Mouse (Mus musculus): ENCODE measurements at regions not wholly inside any gene's neighbourhood (a gene's known extent, or its start where the extent isn't known, plus 50 kb on each side); places are given as distances from the start of the nearest gene placed in this dataset.

DNA sequence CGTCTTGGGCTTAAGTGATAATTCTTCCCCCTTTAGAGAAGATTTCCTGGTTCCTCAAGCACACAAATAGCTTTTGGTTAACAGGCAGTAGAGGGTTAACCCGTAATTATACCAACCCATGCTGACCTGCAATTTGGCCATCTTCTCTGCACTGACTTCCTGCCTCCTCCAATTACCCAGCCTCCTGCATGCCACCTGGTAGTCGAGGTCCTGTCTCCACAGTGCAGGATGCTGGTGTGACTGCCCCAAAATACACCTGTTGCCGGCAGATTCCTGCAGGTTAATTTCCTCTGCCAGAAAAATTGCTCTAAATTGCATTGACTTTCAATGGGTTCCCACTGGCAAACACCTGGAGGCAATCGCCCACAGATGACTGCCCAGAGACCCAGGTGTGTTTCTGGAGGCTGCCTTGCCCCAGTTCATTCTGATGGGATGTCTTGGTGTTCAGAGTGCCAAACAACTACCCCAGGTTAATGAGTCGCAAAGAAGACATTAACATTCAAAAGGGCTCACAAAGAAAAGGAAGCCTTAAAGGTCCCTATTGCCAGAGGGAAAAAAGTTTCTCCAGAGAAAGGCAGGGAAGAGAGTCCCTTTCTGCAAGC lies 591.5 kb upstream of the Ptbp2 start:
- TF ChIP-seq CTCF (IDR thresholded peaks at IDR 0.05; ENCODE audit: low read depth, low read length) (no peak), GATA1 (IDR thresholded peaks at IDR 0.05; ENCODE audit: borderline replicate concordance, low read length) (no peak), POLR2AphosphoS5 (IDR thresholded peaks at IDR 0.05; ENCODE audit: insufficient replicate concordance, low read depth, low read length) (no peak), GATA2 (IDR thresholded peaks at IDR 0.05; ENCODE audit: borderline replicate concordance, low read depth, low read length) (no peak)
